Mouse (Mus musculus) myocyte (in vitro differentiated cells): ENCODE results near the gene Slc16a7. TPM values are rescaled to one million over a fixed set of nuclear protein-coding genes. Genes with fewer than 3 reads are reported as not detected.

ENCODE experiments used
- H3K27me3 ChIP-seq: one replicate; pipeline ENCODE4 v1.6.1; 2011; ENCODE audit not compliant: control insufficient read depth, insufficient read depth, insufficient read length
- H3K36me3 ChIP-seq: one replicate; pipeline ENCODE4 v1.6.1; 2011; ENCODE audit not compliant: control insufficient read depth, insufficient read depth
- H3K4me2 ChIP-seq: one replicate; pipeline ENCODE4 v1.6.1; 2011; ENCODE audit warnings: low read depth, control low read depth
- H3K4me3 ChIP-seq: one replicate; pipeline ENCODE4 v1.5.1; 2011; ENCODE audit warnings: mild to moderate bottlenecking, control low read depth, moderate library complexity
- H3K79me2 ChIP-seq: one replicate; pipeline ENCODE4 v1.6.1; 2011; ENCODE audit not compliant: control insufficient read depth, insufficient read depth
- H3ac ChIP-seq: one replicate; pipeline ENCODE4 v1.6.1; 2011; ENCODE audit not compliant: control insufficient read depth, insufficient read length
- CEBPB ChIP-seq: IDR thresholded peaks from 2 replicates; pipeline ENCODE4 v1.6.1; 2011; ENCODE audit warnings: mild to moderate bottlenecking, moderate library complexity; ENCODE audit not compliant: poor library complexity, insufficient read depth, severe bottlenecking
- E2F4 ChIP-seq: IDR thresholded peaks from one replicate; pipeline ENCODE4 v1.6.1; 2011; ENCODE audit warnings: mild to moderate bottlenecking, control low read depth, moderate library complexity; ENCODE audit not compliant: insufficient read depth
- MAX ChIP-seq: IDR thresholded peaks from one replicate; pipeline ENCODE4 v1.6.1; 2011; ENCODE audit warnings: low read depth, mild to moderate bottlenecking, control low read depth
- MYOD1 ChIP-seq, 3 experiments: IDR thresholded peaks; one replicate each; pipeline ENCODE4 v1.6.1; 2011; ENCODE audit warnings: control low read depth in 2 of 3, low read depth in 2 of 3, mild to moderate bottlenecking in 2 of 3, moderate library complexity in 1 of 3; ENCODE audit not compliant: insufficient read length in 2 of 3, control insufficient read depth in 1 of 3
- MYOG ChIP-seq, 3 experiments: IDR thresholded peaks; one replicate each; pipeline ENCODE4 v1.6.1; 2011; ENCODE audit warnings: control low read depth in 2 of 3, low read depth in 2 of 3, mild to moderate bottlenecking in 2 of 3; ENCODE audit not compliant: insufficient read length in 2 of 3, control insufficient read depth in 1 of 3, insufficient read depth in 1 of 3
- POLR2A ChIP-seq: IDR thresholded peaks from one replicate; pipeline ENCODE4 v1.6.1; 2011; ENCODE audit warnings: low read depth, mild to moderate bottlenecking, control low read depth, moderate library complexity; ENCODE audit not compliant: insufficient read length
- POLR2AphosphoS2 ChIP-seq: IDR thresholded peaks from one replicate; pipeline ENCODE4 v1.6.1; 2011; ENCODE audit warnings: low read depth, control low read depth; ENCODE audit not compliant: insufficient read length
- REST ChIP-seq: IDR thresholded peaks from one replicate; pipeline ENCODE4 v1.6.1; 2011; ENCODE audit warnings: mild to moderate bottlenecking, control low read depth, moderate library complexity; ENCODE audit not compliant: insufficient read depth, insufficient read length
- SRF ChIP-seq: IDR thresholded peaks from one replicate; pipeline ENCODE4 v1.6.1; 2011; ENCODE audit warnings: low read depth; ENCODE audit not compliant: control insufficient read depth, insufficient read length
- TCF12 ChIP-seq: IDR thresholded peaks from one replicate; pipeline ENCODE4 v1.6.1; 2011; ENCODE audit warnings: mild to moderate bottlenecking, control low read depth; ENCODE audit not compliant: poor library complexity, insufficient read depth, severe bottlenecking
- TCF3 ChIP-seq: IDR thresholded peaks from one replicate; pipeline ENCODE4 v1.6.1; 2011; ENCODE audit warnings: low read depth, control low read depth; ENCODE audit not compliant: insufficient read length
- USF1 ChIP-seq: IDR thresholded peaks from one replicate; pipeline ENCODE4 v1.6.1; 2011; ENCODE audit warnings: low read depth, mild to moderate bottlenecking, control low read depth, moderate library complexity
- polyA plus RNA-seq: library from polyadenylated mRNA; unstranded; fragments of >200 nt; fragmentation: generic; extraction: Trizol; gene quantifications from one replicate; pipeline ENCODE4 v1.2.1, GENCODE M21; 2012; ENCODE audit warnings: missing spikeins

Gene Slc16a7
- polyA plus RNA-seq, 1 experiment = not detected

DNA sequence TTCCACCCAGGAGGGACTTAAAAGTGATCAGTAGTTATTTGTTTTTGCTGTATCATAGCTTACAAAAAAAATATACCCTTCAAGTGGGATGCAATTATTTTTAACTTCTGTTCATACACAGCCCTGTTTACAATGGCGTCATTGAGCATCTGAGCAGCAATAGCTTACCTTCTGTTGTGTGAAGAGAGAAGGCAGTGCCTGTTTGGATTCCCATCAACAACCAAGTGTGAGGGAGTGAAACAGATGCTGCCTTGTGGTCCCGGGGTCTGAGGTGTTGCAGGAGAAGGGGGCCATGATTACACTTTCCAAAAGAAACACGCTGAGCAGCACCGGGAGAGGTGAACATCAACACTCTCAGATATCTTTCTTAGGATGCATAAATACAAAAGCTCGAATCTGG lies 201.7 kb downstream of the Slc16a7 start:
- Histone ChIP-seq H3ac (no peak overlapping the region), H3K27me3 (no peaks in the 10 kb centered on the region), H3K4me3 (no peak overlapping the region), H3K79me2 (no peaks in the 10 kb centered on the region), H3K36me3 (no peaks in the 10 kb centered on the region), H3K4me2 (no peak overlapping the region)
- TF ChIP-seq TCF12 = no peak
- no peak for TF ChIP-seq TCF3
- no peak for TF ChIP-seq MYOD1 (IDR thresholded peaks at IDR 0.05; ENCODE audit: control insufficient read depth in 1 of 3, insufficient read length in 2 of 3, low read depth in 2 of 3)
- TF ChIP-seq MAX = no peak
- TF ChIP-seq SRF = no peak
- no peak for TF ChIP-seq POLR2A

DNA sequence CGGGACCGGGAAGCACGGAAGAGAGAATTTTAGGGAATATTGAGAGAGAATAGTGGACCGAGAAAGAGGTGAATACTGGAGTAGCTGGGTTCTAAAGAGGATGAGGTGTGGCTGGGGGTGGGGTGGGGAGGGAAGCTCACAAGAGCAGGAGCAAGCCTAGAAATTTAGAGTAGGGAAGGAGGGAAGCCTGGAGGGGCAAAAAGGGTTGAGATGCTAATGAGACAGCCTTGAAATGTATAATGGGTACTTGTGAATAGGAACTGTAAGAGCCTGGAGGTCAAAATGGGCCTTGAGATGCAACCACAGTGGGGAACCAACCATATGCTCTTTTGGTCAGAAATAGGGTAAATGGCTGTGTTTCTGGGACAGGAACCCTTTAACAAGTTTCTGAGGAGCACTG lies 203.9 kb downstream of the Slc16a7 start:
- Histone ChIP-seq H3K27me3 (no peaks in the 10 kb centered on the region), H3ac (no peak overlapping the region), H3K79me2 (no peaks in the 10 kb centered on the region), H3K4me2 (no peak overlapping the region), H3K36me3 (no peaks in the 10 kb centered on the region), H3K4me3 (no peak overlapping the region)
- TF ChIP-seq USF1 = no peak
- no peak for TF ChIP-seq TCF12
- no peak for TF ChIP-seq CEBPB

DNA sequence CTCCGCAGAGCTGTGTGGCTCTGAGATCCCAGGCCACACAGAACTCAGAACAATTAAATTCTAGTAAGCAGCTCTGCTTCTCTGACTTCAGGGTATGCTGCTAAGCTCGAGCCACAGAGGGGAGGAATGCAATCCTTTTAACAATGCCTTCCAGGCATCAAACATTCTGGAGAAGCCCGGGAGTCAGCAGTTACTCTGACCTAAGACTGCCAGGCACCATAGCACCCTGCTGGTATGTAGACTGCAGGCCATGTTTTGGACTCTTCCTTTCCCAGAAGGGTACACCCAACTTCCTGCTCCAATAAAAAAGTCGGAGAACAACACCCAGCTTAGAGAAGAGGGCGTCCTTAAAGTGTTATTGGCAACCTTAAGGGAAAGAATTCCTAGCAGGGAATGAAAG lies 205.1 kb downstream of the Slc16a7 start:
- no peak overlapping the region for H3K4me2 ChIP-seq
- H3K79me2 ChIP-seq = no peaks in the 10 kb centered on the region
- no peak overlapping the region for H3K4me3 ChIP-seq
- no peaks in the 10 kb centered on the region for H3K36me3 ChIP-seq
- no peak for TF ChIP-seq POLR2AphosphoS2
- TF ChIP-seq TCF3 = no peak
- no peak for TF ChIP-seq USF1
- TF ChIP-seq MAX = no peak
- no peak for TF ChIP-seq TCF12
- TF ChIP-seq POLR2A = no peak
- no peak for TF ChIP-seq CEBPB
- TF ChIP-seq E2F4 = no peak
- no peak for TF ChIP-seq MYOD1 (IDR thresholded peaks at IDR 0.05; ENCODE audit: control insufficient read depth in 1 of 3, insufficient read length in 2 of 3, low read depth in 2 of 3)
- TF ChIP-seq REST = no peak
- no peak for TF ChIP-seq MYOG (IDR thresholded peaks at IDR 0.05; ENCODE audit: control insufficient read depth in 1 of 3, insufficient read depth in 1 of 3, insufficient read length in 2 of 3, low read depth in 2 of 3)
- TF ChIP-seq SRF = no peak
- H3ac ChIP-seq = no peak overlapping the region
- no peaks in the 10 kb centered on the region for H3K27me3 ChIP-seq

DNA sequence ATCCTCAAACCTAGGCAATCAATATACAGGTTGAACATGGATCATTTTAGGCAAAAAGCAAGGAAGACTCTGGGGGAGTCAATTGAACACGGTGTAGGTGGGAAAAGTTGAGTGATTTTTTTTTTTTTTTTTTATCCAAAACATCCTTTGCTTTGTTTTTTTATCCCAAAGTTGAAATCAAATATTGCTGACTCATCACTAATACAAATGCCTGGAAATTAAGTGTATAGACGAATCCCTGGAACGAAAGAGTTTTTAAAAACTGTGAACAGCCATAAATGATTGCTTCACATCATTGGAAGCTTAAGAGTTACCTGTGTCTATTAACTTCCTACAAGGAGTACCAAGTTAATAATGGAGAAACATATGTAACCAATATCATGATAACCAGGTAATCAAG lies 206.7 kb downstream of the Slc16a7 start:
- Histone ChIP-seq H3K4me2 (no peak overlapping the region), H3K4me3 (no peak overlapping the region), H3K79me2 (no peaks in the 10 kb centered on the region), H3K36me3 (no peaks in the 10 kb centered on the region), H3ac (no peak overlapping the region), H3K27me3 (no peaks in the 10 kb centered on the region)
- TF ChIP-seq TCF12 (no peak), POLR2AphosphoS2 (no peak), MYOG (IDR thresholded peaks at IDR 0.05; ENCODE audit: control insufficient read depth in 1 of 3, insufficient read depth in 1 of 3, insufficient read length in 2 of 3, low read depth in 2 of 3) (no peak), CEBPB (no peak), MYOD1 (IDR thresholded peaks at IDR 0.05; ENCODE audit: control insufficient read depth in 1 of 3, insufficient read length in 2 of 3, low read depth in 2 of 3) (no peak), USF1 (no peak), REST (no peak), SRF (no peak), POLR2A (no peak), TCF3 (no peak)

DNA sequence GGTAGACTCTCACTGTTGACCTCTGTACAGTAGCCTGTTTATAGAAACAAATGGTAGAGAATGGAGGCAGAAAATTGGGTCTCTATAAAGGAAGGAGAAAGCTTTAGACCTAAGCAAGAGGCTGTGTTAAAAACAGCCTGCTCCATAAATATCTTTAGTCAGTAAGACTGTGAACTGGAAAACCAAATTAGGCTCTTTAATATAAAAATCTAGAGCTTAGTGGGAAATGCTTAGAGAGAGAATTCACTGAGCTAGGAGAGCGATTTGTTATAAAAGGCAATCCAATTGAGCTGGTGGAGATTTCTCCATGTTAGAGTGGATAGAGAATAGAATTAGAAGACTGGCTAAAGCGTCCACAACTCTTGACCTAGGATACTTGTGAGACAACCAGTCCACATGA lies 211.5 kb downstream of the Slc16a7 start:
- Histone ChIP-seq H3K79me2 (no peaks in the 10 kb centered on the region), H3K4me3 (no peak overlapping the region), H3K4me2 (no peak overlapping the region), H3K36me3 (no peaks in the 10 kb centered on the region), H3K27me3 (no peaks in the 10 kb centered on the region), H3ac (no peak overlapping the region)
- no peak for TF ChIP-seq POLR2A
- TF ChIP-seq MYOD1 (IDR thresholded peaks at IDR 0.05; ENCODE audit: control insufficient read depth in 1 of 3, insufficient read length in 2 of 3, low read depth in 2 of 3) = no peak
- no peak for TF ChIP-seq REST
- no peak for TF ChIP-seq E2F4
- no peak for TF ChIP-seq MYOG (IDR thresholded peaks at IDR 0.05; ENCODE audit: control insufficient read depth in 1 of 3, insufficient read depth in 1 of 3, insufficient read length in 2 of 3, low read depth in 2 of 3)
- TF ChIP-seq MAX = no peak
- TF ChIP-seq POLR2AphosphoS2 = no peak
- no peak for TF ChIP-seq TCF12
- no peak for TF ChIP-seq USF1
- TF ChIP-seq TCF3 = no peak
- no peak for TF ChIP-seq SRF
- TF ChIP-seq CEBPB = no peak
